Mouse (Mus musculus) erythroblast, adult 5-6 weeks (primary cell): ENCODE measurements around the gene Mtg1. TPM values are rescaled to one million over a fixed set of nuclear protein-coding genes. Genes with fewer than 3 reads are reported as not detected.
A peak's percentile ranks its signal among the peaks of the same experiment; 100 is the strongest.

ENCODE experiments used
- ATAC-seq: replicated peaks from 2 replicates; pipeline ENCODE4 v1.8.0; 2016; ENCODE audit warnings: moderate number of reproducible peaks, mild to moderate bottlenecking, moderate TSS enrichment, inconsistent platforms; ENCODE audit not compliant: poor library complexity, low FRiP score, severe bottlenecking
- total RNA-seq, 2 experiments: library from RNA; stranded (forward) in 1 of 2; stranded (reverse) in 1 of 2; fragments of 150-400 nt in 1 of 2; fragments of 200-764, 138-1000 nt in 1 of 2; gene quantifications; 2 replicates each; pipeline versions ENCODE4 v1.2.3 to v1.2.4; 2015 to 2017; ENCODE audit warnings: low replicate concordance in 2 of 2

Mtg1 gene
- total RNA-seq, 2 experiments from 2014 or later: 1.6 to 2.1 TPM

- no peak for ATAC-seq
These were observed 46.8 kb downstream of the Mtg1 start for GRCm38 (mm10) chr7:140184206-140184605.

GRCm38 (mm10) chr7:140186646-140187620 lies 49.6 kb downstream of the Mtg1 start:
- ATAC-seq: no peak

GRCm38 (mm10) chr7:140187721-140188390 lies 50.5 kb downstream of the Mtg1 start:
- no peak for ATAC-seq

GRCm38 (mm10) chr7:140188391-140189328 lies 51.3 kb downstream of the Mtg1 start:
- ATAC-seq: peak; percentile 59

GRCm38 (mm10) chr7:140190435-140190834 lies 53.1 kb downstream of the Mtg1 start:
- no peak for ATAC-seq

- no peak for ATAC-seq
These were observed 55.1 kb downstream of the Mtg1 start for GRCm38 (mm10) chr7:140192445-140192844.

- no peak for ATAC-seq
These were observed 55.5 kb downstream of the Mtg1 start for GRCm38 (mm10) chr7:140192851-140193250.

- ATAC-seq: no peak
These were observed 56.7 kb downstream of the Mtg1 start for GRCm38 (mm10) chr7:140194031-140194430.

- no peak for ATAC-seq
These were observed 58.6 kb downstream of the Mtg1 start for GRCm38 (mm10) chr7:140196002-140196401.

Other genes with a start within 250 kb of the Mtg1 start
- not detected in 2 replicates for gene Kndc1, start 242.9 kb upstream of the Mtg1 start, total RNA-seq (2015; ENCODE audit: low replicate concordance)
- not detected in 2 replicates for gene Kndc1, start 242.9 kb upstream of the Mtg1 start, total RNA-seq (2017; ENCODE audit: low replicate concordance)
- gene Utf1, start 193.8 kb upstream of the Mtg1 start, total RNA-seq (2015; ENCODE audit: low replicate concordance): not detected in 2 replicates
- not detected in 2 replicates for gene Utf1, start 193.8 kb upstream of the Mtg1 start, total RNA-seq (2017; ENCODE audit: low replicate concordance)
- not detected in 2 replicates for gene 6430531B16Rik, start 158.8 kb upstream of the Mtg1 start, total RNA-seq (2015; ENCODE audit: low replicate concordance)
- gene 6430531B16Rik, start 158.8 kb upstream of the Mtg1 start, total RNA-seq (2017; ENCODE audit: low replicate concordance): 2.0 TPM in 1 of 2 replicates, not detected in the other
- 6.9 and 8.3 TPM in 2 replicates for gene Adam8, start 145.0 kb upstream of the Mtg1 start, total RNA-seq (2015; ENCODE audit: low replicate concordance)
- 7.3 and 7.8 TPM in 2 replicates for gene Adam8, start 145.0 kb upstream of the Mtg1 start, total RNA-seq (2017; ENCODE audit: low replicate concordance)
- 11.5 and 12.5 TPM in 2 replicates for gene Zfp511, start 101.2 kb upstream of the Mtg1 start, total RNA-seq (2015; ENCODE audit: low replicate concordance)
- 5.8 and 6.6 TPM in 2 replicates for gene Zfp511, start 101.2 kb upstream of the Mtg1 start, total RNA-seq (2017; ENCODE audit: low replicate concordance)
- 9.4 and 14.6 TPM in 2 replicates for gene Tubgcp2, start 100.9 kb upstream of the Mtg1 start, total RNA-seq (2015; ENCODE audit: low replicate concordance)
- 8.3 and 9.6 TPM in 2 replicates for gene Tubgcp2, start 100.9 kb upstream of the Mtg1 start, total RNA-seq (2017; ENCODE audit: low replicate concordance)
- not detected in 2 replicates for gene Msx3, start 88.5 kb upstream of the Mtg1 start, total RNA-seq (2015; ENCODE audit: low replicate concordance)
- not detected in 2 replicates for gene Msx3, start 88.5 kb upstream of the Mtg1 start, total RNA-seq (2017; ENCODE audit: low replicate concordance)
- not detected in 2 replicates for gene Caly, start 55.0 kb upstream of the Mtg1 start, total RNA-seq (2015; ENCODE audit: low replicate concordance)
- not detected in 2 replicates for gene Caly, start 55.0 kb upstream of the Mtg1 start, total RNA-seq (2017; ENCODE audit: low replicate concordance)
- not detected in 2 replicates for gene Prap1, start 44.2 kb upstream of the Mtg1 start, total RNA-seq (2015; ENCODE audit: low replicate concordance)
- not detected in 2 replicates for gene Prap1, start 44.2 kb upstream of the Mtg1 start, total RNA-seq (2017; ENCODE audit: low replicate concordance)
- gene Fuom, start 35.1 kb upstream of the Mtg1 start, total RNA-seq (2015; ENCODE audit: low replicate concordance): 6.1 TPM in 1 of 2 replicates, not detected in the other
- gene Fuom, start 35.1 kb upstream of the Mtg1 start, total RNA-seq (2017; ENCODE audit: low replicate concordance): 2.1 TPM in 1 of 2 replicates, not detected in the other
- 0.84 and 3.3 TPM in 2 replicates for gene Paox, start 21.8 kb upstream of the Mtg1 start, total RNA-seq (2015; ENCODE audit: low replicate concordance)
- gene Paox, start 21.8 kb upstream of the Mtg1 start, total RNA-seq (2017; ENCODE audit: low replicate concordance): 1.2 and 7.9 TPM in 2 replicates
- gene Echs1, start 21.1 kb upstream of the Mtg1 start, total RNA-seq (2015; ENCODE audit: low replicate concordance): 12.5 and 23.4 TPM in 2 replicates
- 9.2 and 25.3 TPM in 2 replicates for gene Echs1, start 21.1 kb upstream of the Mtg1 start, total RNA-seq (2017; ENCODE audit: low replicate concordance)
- gene Sprn, start 17.3 kb downstream of the Mtg1 start, total RNA-seq (2015; ENCODE audit: low replicate concordance): not detected in 2 replicates
- gene Sprn, start 17.3 kb downstream of the Mtg1 start, total RNA-seq (2017; ENCODE audit: low replicate concordance): not detected in 2 replicates
- gene Olfr522, start 27.2 kb downstream of the Mtg1 start, total RNA-seq (2015; ENCODE audit: low replicate concordance): not detected in 2 replicates
- not detected in 2 replicates for gene Olfr522, start 27.2 kb downstream of the Mtg1 start, total RNA-seq (2017; ENCODE audit: low replicate concordance)
- not detected in 2 replicates for gene Olfr523, start 35.7 kb downstream of the Mtg1 start, total RNA-seq (2015; ENCODE audit: low replicate concordance)
- not detected in 2 replicates for gene Olfr523, start 35.7 kb downstream of the Mtg1 start, total RNA-seq (2017; ENCODE audit: low replicate concordance)
- gene Olfr524, start 68.4 kb downstream of the Mtg1 start, total RNA-seq (2015; ENCODE audit: low replicate concordance): 0.19 TPM in 1 of 2 replicates, not detected in the other
- not detected in 2 replicates for gene Olfr524, start 68.4 kb downstream of the Mtg1 start, total RNA-seq (2017; ENCODE audit: low replicate concordance)
- gene Cd163l1, start 80.7 kb downstream of the Mtg1 start, total RNA-seq (2015; ENCODE audit: low replicate concordance): not detected in 2 replicates
- not detected in 2 replicates for gene Cd163l1, start 80.7 kb downstream of the Mtg1 start, total RNA-seq (2017; ENCODE audit: low replicate concordance)
- gene 5830411N06Rik, start 109.7 kb downstream of the Mtg1 start, total RNA-seq (2015; ENCODE audit: low replicate concordance): not detected in 2 replicates
- gene 5830411N06Rik, start 109.7 kb downstream of the Mtg1 start, total RNA-seq (2017; ENCODE audit: low replicate concordance): 0.42 TPM in 1 of 2 replicates, not detected in the other
- gene Olfr525, start 183.3 kb downstream of the Mtg1 start, total RNA-seq (2015; ENCODE audit: low replicate concordance): not detected in 2 replicates
- under 0.01 TPM in 1 of 2 replicates, not detected in the other for gene Olfr525, start 183.3 kb downstream of the Mtg1 start, total RNA-seq (2017; ENCODE audit: low replicate concordance)
- gene Olfr527, start 196.5 kb downstream of the Mtg1 start, total RNA-seq (2015; ENCODE audit: low replicate concordance): not detected in 2 replicates
- gene Olfr527, start 196.5 kb downstream of the Mtg1 start, total RNA-seq (2017; ENCODE audit: low replicate concordance): not detected in 2 replicates
- gene Olfr60, start 224.1 kb downstream of the Mtg1 start, total RNA-seq (2015; ENCODE audit: low replicate concordance): not detected in 2 replicates
- gene Olfr60, start 224.1 kb downstream of the Mtg1 start, total RNA-seq (2017; ENCODE audit: low replicate concordance): not detected in 2 replicates
- gene Olfr530, start 238.8 kb downstream of the Mtg1 start, total RNA-seq (2015; ENCODE audit: low replicate concordance): not detected in 2 replicates
- gene Olfr530, start 238.8 kb downstream of the Mtg1 start, total RNA-seq (2017; ENCODE audit: low replicate concordance): not detected in 2 replicates